Mouse (Mus musculus) forebrain, embryonic 13.5 days (tissue): ENCODE data around the gene Upk1a. TPM values are rescaled to one million over a fixed set of nuclear protein-coding genes. Genes with fewer than 3 reads are reported as not detected.

ENCODE experiments used
- ATAC-seq: fragments of 200-750 bp; cut with Nextera tagmentation; 2 replicates; pipeline ENCODE4 v1.8.0; 2017
- H3K27ac ChIP-seq: fragments of 300-500 bp; sonication (generic); 2 replicates; pipeline ENCODE4 v1.5.1; 2015; ENCODE audit warnings: inconsistent platforms, mild to moderate bottlenecking, moderate library complexity
- H3K27me3 ChIP-seq: fragments of 300-500 bp; sonication (generic); 2 replicates; pipeline ENCODE4 v1.6.1; 2015; ENCODE audit warnings: mild to moderate bottlenecking, inconsistent platforms
- H3K36me3 ChIP-seq: fragments of 300-500 bp; sonication (generic); 2 replicates; pipeline ENCODE4 v1.6.1; 2015; ENCODE audit warnings: mild to moderate bottlenecking, inconsistent platforms; ENCODE audit not compliant: poor library complexity, severe bottlenecking
- H3K4me1 ChIP-seq: fragments of 300-500 bp; sonication (generic); 2 replicates; pipeline ENCODE4 v1.6.1; 2015; ENCODE audit warnings: inconsistent platforms
- H3K4me2 ChIP-seq: fragments of 300-500 bp; sonication (generic); 2 replicates; pipeline ENCODE4 v1.6.1; 2015; ENCODE audit warnings: inconsistent platforms, mild to moderate bottlenecking, moderate library complexity
- H3K4me3 ChIP-seq: fragments of 300-500 bp; sonication (generic); 2 replicates; pipeline ENCODE4 v1.5.1; 2015; ENCODE audit warnings: mild to moderate bottlenecking, inconsistent platforms
- H3K9ac ChIP-seq: fragments of 300-500 bp; sonication (generic); 2 replicates; pipeline ENCODE4 v1.6.1; 2015; ENCODE audit warnings: mild to moderate bottlenecking, inconsistent platforms
- H3K9me3 ChIP-seq: fragments of 300-500 bp; sonication (generic); replicated peaks from 2 replicates; pipeline ENCODE4 v1.6.1; 2016; ENCODE audit warnings: inconsistent platforms
- WGBS: fragments of 180-500 bp; shearing (Covaris S2); methylation state at CpG from one replicate; pipeline ENCODE4 v1.1.7; 2015; 5-methylcytosine and 5-hydroxymethylcytosine counted together
- polyA plus RNA-seq: library from polyadenylated mRNA; unstranded; fragments of >200 nt; fragmentation: Nextera tagmentation; extraction: Ambion mirVana; gene quantifications from 2 replicates; pipeline ENCODE4 v1.2.1, GENCODE M21; 2015

The Upk1a gene
- polyA plus RNA-seq, 1 experiment from 2014 or later, result 0.19 TPM

DNA sequence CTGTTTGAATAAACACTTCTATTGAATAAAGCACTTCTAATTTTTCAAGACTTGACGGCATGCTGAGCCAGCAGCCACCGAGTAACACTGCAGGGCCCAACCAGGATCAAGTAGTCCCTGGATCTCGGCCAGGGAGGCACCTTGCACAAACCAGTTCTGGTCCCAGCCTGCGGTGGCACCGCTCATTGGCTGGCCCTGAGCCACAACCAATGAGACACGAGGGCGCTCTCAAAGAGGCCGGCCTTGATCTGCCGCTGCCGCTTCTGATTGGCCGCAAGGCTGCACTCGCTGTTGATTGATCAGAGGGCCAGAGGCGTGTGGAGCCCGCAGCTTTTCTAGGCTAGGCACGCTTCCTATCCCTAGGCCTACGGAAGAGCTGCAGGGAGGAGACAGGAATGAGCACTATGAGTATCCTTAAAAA is 12.7 kb downstream of the Upk1a start:
- H3K36me3 ChIP-seq, result no peaks in the 10 kb centered on the region
- H3K4me1 ChIP-seq, result peaks cover 13% of the 10 kb centered on the region
- H3K4me2 ChIP-seq, result peak overlapping the region; percentile 40
- H3K4me3 ChIP-seq, result peak overlapping the region; percentile 4; the same call in 1 of the 2 replicates
- H3K27me3 ChIP-seq, result no peaks in the 10 kb centered on the region
- 0 out of 2 replicates have a peak overlapping the region, but pooled peaks have one; percentile 27 for H3K9ac ChIP-seq
- WGBS, result 0% methylated on average over 16 of the region's 16 CpGs
- H3K27ac ChIP-seq, result no peak overlapping the region; the same call in 1 of the 2 replicates
- no peaks in the 10 kb centered on the region for H3K9me3 ChIP-seq
- ATAC-seq, result peak; percentile 99

DNA sequence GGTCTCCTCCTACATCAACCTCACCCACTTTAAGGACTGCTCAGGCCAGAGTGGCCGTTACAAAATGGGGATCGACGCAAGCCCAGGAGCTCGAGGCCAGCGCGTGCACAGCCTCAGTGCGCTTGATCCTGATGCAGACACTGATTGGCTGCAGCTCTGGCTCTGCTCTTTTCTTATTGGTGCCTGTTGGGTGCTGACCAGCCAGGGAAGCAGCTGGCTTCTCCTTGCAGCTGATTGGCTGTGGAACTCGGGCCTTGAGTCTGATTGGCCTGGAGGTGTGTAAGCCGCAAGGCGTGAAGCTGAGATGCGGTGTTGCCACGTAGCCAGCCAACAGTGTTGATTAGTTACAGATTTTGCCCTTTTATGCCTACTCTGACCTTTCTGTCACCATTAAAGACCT is 13.9 kb downstream of the Upk1a start, which contains the start of gene Zbtb32:
Gene Zbtb32, minus strand, starts transcription at position 124 of the 400 bp plus-strand sequence.
- Histone ChIP-seq H3K4me3 (peak within 1 kb of the TSS; percentile 4; the same call in 1 of the 2 replicates), H3K9ac (no peak within 1 kb of the TSS), H3K4me2 (peak within 1 kb of the TSS; percentile 40), H3K27me3 (no peaks in the 10 kb centered on the region), H3K9me3 (no peaks in the 10 kb centered on the region), H3K36me3 (no peaks in the 10 kb centered on the region), H3K4me1 (peaks cover 13% of the 10 kb centered on the region), H3K27ac (no peak within 1 kb of the TSS; the same call in 1 of the 2 replicates)
- no peak for ATAC-seq
- 98% methylated on average over 12 of the region's 12 CpGs for WGBS

DNA sequence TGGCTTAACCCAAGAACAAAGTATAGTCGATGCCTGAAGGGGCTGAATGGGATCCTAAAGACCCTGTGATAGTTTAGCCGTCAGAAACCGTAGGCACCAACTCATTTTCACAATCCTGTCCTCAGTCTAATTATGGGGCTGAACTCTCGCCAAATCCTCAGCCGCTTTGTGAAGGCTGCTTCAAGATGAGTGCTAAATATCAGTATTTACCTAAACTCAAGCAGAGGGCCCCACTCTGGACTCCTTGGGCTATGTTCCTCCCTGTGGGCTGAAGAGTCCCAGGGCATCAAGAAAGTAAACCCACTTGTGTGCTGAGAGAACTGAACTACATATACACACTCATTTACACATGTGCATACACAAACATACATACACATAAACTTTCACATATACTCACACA is 15.8 kb downstream of the Upk1a start:
- Histone ChIP-seq H3K27ac (no peak overlapping the region), H3K4me3 (no peak overlapping the region), H3K27me3 (no peaks in the 10 kb centered on the region), H3K9me3 (no peaks in the 10 kb centered on the region), H3K36me3 (no peaks in the 10 kb centered on the region), H3K4me2 (no peak overlapping the region), H3K4me1 (peaks cover 13% of the 10 kb centered on the region), H3K9ac (no peak overlapping the region)
- ATAC-seq, result no peak
- WGBS, result 53% methylated on average over 5 of the region's 5 CpGs

DNA sequence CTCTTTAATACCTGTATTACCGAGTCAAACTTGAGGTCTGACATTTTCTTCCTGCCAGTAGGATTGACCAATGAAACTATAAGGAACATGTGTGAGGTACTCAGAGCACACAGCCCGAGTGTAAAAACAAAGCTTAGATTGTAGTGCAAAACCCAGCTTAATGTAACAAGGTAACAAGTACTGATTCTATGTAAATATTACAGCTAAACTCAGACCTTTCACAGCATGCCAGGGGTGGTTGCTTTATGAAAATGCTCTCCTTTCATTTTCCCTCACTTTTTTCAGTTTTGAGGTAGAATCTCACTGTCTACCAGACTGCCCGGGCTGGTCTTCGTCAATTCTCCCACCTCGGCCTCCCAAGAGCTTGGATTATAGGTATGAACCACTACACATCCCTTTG is 16.6 kb downstream of the Upk1a start:
- Histone ChIP-seq H3K36me3 (no peaks in the 10 kb centered on the region), H3K4me3 (no peak overlapping the region), H3K9ac (no peak overlapping the region), H3K9me3 (no peaks in the 10 kb centered on the region), H3K4me1 (peaks cover 13% of the 10 kb centered on the region), H3K27me3 (no peaks in the 10 kb centered on the region), H3K27ac (no peak overlapping the region), H3K4me2 (no peak overlapping the region)
- 81% methylated on average over 5 of the region's 5 CpGs for WGBS
- ATAC-seq, result no peak

DNA sequence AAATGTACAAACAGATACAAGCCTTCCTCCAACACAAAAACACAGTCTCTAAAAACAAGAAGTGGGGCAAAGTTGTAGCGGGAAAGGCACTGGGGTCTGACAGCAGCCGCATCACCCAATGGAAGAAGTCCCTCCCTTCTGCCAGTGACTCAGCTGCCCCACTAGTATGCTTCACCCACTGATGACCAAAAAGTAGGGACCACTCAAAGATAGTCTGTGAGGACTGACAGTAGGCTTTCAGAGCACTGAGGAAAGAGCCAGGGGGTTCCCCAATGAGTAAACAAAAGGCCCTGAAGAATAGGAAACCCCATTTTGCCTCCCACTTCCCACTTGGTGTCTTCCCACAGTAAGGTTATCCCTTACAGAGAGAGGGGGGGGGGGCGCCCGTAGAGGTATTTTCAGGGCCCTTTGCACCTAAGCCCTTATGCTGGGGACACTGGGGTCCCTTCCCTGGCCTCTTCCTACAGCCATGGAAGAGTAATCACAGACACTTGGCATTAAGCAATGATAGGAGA is 18.1 kb downstream of the Upk1a start:
- no peak for ATAC-seq
- WGBS, result 84% methylated on average over 3 of the region's 4 CpGs

DNA sequence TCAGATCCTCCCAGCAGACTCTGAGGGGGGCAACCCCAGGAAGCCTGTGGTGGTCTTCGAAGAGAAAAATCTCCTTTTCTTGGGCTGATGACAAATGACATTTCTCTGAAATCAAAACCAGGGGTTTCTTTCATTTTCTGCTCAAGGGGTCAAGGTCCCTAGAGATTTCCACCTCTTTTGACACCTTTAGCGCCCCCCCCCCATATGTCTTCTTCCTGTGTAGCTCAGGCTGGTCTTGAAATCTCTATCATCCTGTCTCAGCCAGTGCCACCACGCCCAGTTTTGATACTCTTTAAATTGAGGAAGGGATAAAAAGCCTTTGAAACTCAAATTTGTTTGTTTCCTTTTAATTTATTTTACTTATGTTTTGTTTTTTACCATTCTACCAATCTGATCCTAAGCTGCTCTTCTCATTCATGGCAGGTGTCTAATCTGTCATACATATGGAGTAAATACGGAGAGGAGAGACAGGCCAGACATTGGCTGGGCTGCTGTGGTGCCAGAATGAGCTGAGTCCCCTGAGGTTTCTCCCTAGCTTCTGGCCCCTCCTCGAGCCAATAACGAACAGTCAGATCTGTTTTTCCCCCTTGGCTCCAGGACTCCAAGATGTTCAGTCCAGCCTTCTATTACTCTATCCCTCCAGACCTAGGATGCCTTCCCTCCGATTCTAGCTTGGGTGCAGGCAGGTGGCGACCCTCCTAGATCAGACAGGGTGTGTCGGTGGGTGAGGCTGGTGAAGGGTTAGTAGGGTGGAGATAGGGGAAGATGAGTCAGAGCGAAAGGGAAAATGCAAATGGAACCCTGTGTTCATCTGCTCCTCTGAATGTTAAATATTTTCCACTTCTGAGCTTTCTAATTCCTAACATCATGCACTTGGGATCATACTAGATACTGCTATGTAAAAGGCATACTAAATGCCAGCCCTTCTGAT is 18.8 kb downstream of the Upk1a start:
- Histone ChIP-seq H3K4me1 (peaks cover 7% of the 10 kb centered on the region), H3K9me3 (no peaks in the 10 kb centered on the region), H3K4me3 (no peak overlapping the region), H3K4me2 (no peak overlapping the region), H3K36me3 (no peaks in the 10 kb centered on the region), H3K27me3 (no peaks in the 10 kb centered on the region), H3K27ac (no peak overlapping the region), H3K9ac (no peak overlapping the region)
- ATAC-seq, result no peak
- 77% methylated on average over 10 of the region's 10 CpGs for WGBS

More for the DNA sequence above, 18.1 kb downstream of the Upk1a start:
- Histone ChIP-seq H3K27ac (no peak overlapping the region), H3K27me3 (no peaks in the 10 kb centered on the region), H3K4me3 (no peak overlapping the region), H3K4me1 (peaks cover 9% of the 10 kb centered on the region), H3K4me2 (no peak overlapping the region), H3K36me3 (no peaks in the 10 kb centered on the region), H3K9ac (no peak overlapping the region), H3K9me3 (no peaks in the 10 kb centered on the region)

DNA sequence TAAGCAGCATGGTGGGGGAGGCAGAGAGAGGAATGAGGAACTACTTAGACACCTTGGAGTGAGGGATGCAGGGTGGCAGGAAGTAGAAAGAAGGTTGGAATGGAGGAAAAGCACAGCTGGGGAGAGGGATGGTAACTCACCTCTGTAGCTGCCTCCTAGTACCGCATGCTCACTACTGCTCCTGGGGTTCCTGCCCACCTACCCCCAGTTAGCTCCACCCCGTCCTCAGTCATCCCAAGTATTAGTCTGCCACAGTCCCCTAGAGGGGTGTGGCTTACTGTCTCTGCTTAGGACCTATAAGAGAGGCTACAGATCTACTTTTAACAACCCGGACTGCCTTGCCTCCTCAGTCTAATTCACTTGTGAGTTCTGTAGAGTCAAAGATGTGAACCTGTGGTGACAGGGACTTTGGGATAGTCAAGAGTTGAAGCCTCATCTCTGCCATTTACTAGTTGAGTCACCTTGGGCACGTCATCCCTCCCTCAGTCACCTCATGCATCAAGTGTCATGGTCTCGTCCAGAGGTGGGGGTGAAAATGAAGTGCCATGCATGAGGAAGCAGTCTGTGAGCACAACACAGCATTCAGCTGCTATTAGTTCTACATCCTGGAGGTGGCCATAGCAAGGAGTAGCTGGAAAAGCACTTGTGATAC is 19.7 kb downstream of the Upk1a start:
- no peaks in the 10 kb centered on the region for H3K9me3 ChIP-seq
- H3K27ac ChIP-seq, result no peak overlapping the region
- H3K4me3 ChIP-seq, result no peak overlapping the region
- no peaks in the 10 kb centered on the region for H3K36me3 ChIP-seq
- no peaks in the 10 kb centered on the region for H3K27me3 ChIP-seq
- H3K9ac ChIP-seq, result no peak overlapping the region
- H3K4me1 ChIP-seq, result peaks cover 7% of the 10 kb centered on the region
- no peak for ATAC-seq
- H3K4me2 ChIP-seq, result no peak overlapping the region
- 58% methylated on average over 5 of the region's 5 CpGs for WGBS

DNA sequence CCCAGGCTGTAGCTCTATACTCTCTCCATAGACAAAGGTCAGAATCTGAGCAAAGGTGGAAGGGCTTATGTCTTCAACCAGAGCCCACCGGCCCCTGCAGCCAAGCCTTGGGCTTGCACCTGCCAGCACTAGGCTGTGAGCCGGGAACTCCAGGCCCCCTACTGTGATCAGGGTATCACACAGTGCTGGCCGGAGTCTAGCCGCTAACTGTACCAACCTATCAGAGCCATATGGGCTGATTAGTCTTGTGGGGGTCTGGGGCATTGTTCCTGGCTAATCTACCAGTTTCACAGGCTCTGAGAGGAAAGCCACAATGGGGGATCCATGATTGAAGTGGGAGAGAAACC is 21.1 kb downstream of the Upk1a start:
- Histone ChIP-seq H3K4me1 (peaks cover 19% of the 10 kb centered on the region), H3K4me2 (no peak overlapping the region), H3K36me3 (peaks cover 3% of the 10 kb centered on the region; the same call in 1 of the 2 replicates), H3K27ac (no peak overlapping the region), H3K9me3 (no peaks in the 10 kb centered on the region), H3K27me3 (no peaks in the 10 kb centered on the region), H3K4me3 (no peak overlapping the region), H3K9ac (peak overlapping the region; percentile 45; the same call in 1 of the 2 replicates)
- WGBS, result 10% methylated on average over 4 of the region's 4 CpGs
- ATAC-seq, result no peak

DNA sequence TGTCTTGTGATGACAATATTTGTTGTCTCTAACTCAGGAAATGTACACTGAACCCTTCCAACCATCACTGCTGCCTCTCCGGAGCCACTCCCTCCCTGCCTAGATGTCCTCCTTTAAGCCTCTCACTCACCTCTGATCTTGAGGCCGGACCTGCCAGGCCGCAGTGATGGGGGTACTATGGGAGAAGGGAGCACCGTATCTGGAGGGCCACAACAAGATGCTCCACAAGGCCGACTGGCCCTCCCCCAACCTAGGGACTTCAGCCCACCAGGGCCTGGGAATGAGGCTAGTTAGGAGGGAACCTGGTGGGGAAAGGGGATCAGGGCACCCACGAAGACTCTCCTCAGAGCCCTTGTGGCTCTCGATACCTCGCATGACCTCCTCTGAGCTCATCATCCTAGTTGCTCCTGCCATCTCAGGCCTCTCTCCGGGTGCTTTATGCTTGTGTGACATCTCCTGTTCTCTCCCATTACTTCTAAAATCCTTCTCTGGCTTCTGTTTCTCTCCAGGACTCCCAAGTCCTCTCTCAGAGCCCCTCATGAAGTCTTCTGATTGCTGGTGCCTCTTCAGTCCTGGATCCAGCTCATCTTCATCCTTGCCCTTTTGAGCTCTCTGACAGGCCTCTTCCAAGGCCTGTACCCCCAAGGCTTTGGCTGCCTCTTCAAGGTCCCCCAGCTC is 21.6 kb downstream of the Upk1a start:
- peaks cover 23% of the 10 kb centered on the region for H3K4me1 ChIP-seq
- no peak overlapping the region for H3K9ac ChIP-seq
- 89% methylated on average over 9 of the region's 9 CpGs for WGBS
- no peak for ATAC-seq
- H3K36me3 ChIP-seq, result peaks cover 8% of the 10 kb centered on the region
- H3K27ac ChIP-seq, result no peak overlapping the region
- H3K4me2 ChIP-seq, result no peak overlapping the region
- H3K27me3 ChIP-seq, result no peaks in the 10 kb centered on the region
- no peak overlapping the region for H3K4me3 ChIP-seq
- no peaks in the 10 kb centered on the region for H3K9me3 ChIP-seq

DNA sequence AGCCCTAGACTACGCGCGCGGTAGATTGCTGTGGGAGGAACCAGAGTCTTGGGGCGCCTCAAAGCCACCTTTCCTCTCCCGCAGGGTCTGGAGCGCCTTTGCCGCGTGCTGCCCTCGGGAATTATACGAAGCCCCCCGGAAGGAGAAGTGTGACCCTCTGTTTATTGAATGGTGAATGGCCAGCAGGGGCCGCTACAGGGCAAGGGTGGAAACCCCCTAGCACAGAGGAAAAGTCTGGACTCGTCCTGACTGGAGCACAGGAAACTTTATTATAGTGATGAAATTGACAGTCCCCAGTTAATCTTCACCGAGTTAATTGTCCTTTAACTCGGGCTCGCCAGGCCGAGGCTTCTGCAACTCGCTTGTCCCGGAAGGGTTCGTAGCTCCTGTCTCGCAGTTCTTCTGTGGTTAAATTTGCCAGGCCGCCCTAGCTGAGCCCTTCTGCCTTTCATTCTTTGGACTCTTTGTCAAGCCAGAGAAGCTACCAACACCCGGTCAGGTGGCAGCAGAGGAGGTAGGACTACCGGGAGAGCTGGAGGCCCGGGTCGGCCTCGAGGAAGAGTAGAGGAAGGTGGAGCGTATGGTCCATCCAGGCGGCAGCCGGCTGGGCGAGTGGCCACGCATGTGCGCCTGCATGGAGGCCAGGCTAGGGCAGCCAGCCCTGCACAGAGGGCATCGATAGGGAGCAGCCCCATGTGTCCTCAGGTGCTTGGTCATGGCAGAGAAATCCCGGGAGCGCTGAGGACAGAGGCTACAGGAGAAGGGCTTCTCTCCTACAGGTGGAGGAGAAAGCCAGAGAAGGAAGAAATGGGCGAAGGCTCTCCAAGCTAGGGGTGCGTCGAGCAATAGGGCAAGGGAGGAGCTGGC is 23.0 kb downstream of the Upk1a start:
- peak; percentile 63 for ATAC-seq
- peaks cover 23% of the 10 kb centered on the region for H3K4me1 ChIP-seq
- no peaks in the 10 kb centered on the region for H3K27me3 ChIP-seq
- peak overlapping the region; percentile 97 for H3K4me2 ChIP-seq
- H3K9me3 ChIP-seq, result no peaks in the 10 kb centered on the region
- H3K36me3 ChIP-seq, result peaks cover 22% of the 10 kb centered on the region
- WGBS, result 31% methylated on average over 39 of the region's 40 CpGs
- peak overlapping the region; percentile 93 for H3K27ac ChIP-seq
- H3K9ac ChIP-seq, result peak overlapping the region; percentile 99
- peak overlapping the region; percentile 97 for H3K4me3 ChIP-seq
